Mouse (Mus musculus) spleen, adult 2 months (tissue): Measurements from ENCODE around the gene Ldlrad1.

Experiments used
- CTCF ChIP-seq: fragments of 200-500 bp; IDR thresholded peaks from 2 replicates; pipeline ENCODE4 v1.5.1; 2011; ENCODE audit warnings: mild to moderate bottlenecking, inconsistent platforms; ENCODE audit not compliant: insufficient read depth, insufficient read length, insufficient replicate concordance; ENCODE audit errors: extremely low read depth
- POLR2A ChIP-seq: fragments of 200-500 bp; IDR thresholded peaks from 2 replicates; pipeline ENCODE4 v1.6.1; 2011; ENCODE audit warnings: low read depth, low read length, inconsistent platforms

DNA sequence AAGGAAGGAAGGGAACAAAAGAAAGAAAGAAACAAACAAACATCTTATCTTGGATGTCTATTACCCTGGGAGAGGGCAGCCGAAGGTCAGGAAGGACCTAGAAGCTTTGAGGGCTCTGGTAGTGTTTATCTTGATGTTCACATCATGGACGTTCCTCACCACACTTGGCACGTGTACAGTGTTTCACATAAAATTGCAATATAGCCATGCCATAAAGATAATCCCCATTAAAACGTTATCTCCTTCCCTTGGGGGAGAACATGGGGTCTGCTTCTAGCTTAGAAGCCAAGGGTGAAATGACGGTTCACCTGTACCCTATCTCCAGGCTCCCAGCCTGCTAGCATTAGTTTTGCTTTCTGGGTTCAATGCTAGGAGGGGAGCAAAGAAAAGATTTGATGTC lies 42.3 kb upstream of the Ldlrad1 start:
- TF ChIP-seq POLR2A (no peak), CTCF (no peak)
